Mouse (Mus musculus): ENCODE measurements around the gene Asnsd1. TPM values are rescaled to one million over a fixed set of nuclear protein-coding genes. Genes with fewer than 3 reads are reported as not detected.

The Asnsd1 gene
- 1.8 and 2.7 TPM in 2 replicates for polyA plus RNA-seq (2012; rRNA removed)

GRCm38 (mm10) chr1:53352327-53353261 lies at the start of gene Asnsd1, which contains the start of the genes Asdurf and Gm28551:
Gene Asnsd1 (minus strand): TSS chr1:53352752.
Gene Asdurf (minus strand): TSS chr1:53352619.
Gene Gm28551 (minus strand): TSS chr1:53352667.

GRCm38 (mm10) chr1:53312989-53313967 lies 39.3 kb downstream of the Asnsd1 start, which contains the start of gene Osgepl1:
Gene Osgepl1 (plus strand): TSS chr1:53313624.

GRCm38 (mm10) chr1:53296581-53297383 lies 55.8 kb downstream of the Asnsd1 start, which contains the start of the genes Pms1, Ormdl1 and Gm28778:
Gene Pms1 (minus strand): TSS chr1:53297018.
Gene Ormdl1 (plus strand): TSS chr1:53297095.
Gene Gm28778 (plus strand): TSS chr1:53297111.

Other genes with a start within 250 kb of the Asnsd1 start
- not detected in 2 replicates for gene 1700019A02Rik, start 165.1 kb downstream of the Asnsd1 start, polyA plus RNA-seq (2012; rRNA removed)
- gene Pms1, start 55.7 kb downstream of the Asnsd1 start, polyA plus RNA-seq (2012; rRNA removed): 1.5 and 1.7 TPM in 2 replicates
- gene Ormdl1, start 55.7 kb downstream of the Asnsd1 start, polyA plus RNA-seq (2012; rRNA removed): 3.3 and 6.4 TPM in 2 replicates
- 19.3 and 29.3 TPM in 2 replicates for gene Gm28778, start 55.6 kb downstream of the Asnsd1 start, polyA plus RNA-seq (2012; rRNA removed)
- gene Osgepl1, start 39.1 kb downstream of the Asnsd1 start, polyA plus RNA-seq (2012; rRNA removed): 1.6 and 3.5 TPM in 2 replicates
- gene Asdurf, start 133 bp downstream of the Asnsd1 start, polyA plus RNA-seq (2012; rRNA removed): not detected in 2 replicates
- gene Gm28551, start 85 bp downstream of the Asnsd1 start, polyA plus RNA-seq (2012; rRNA removed): not detected in 2 replicates